Mouse (Mus musculus) CD8-positive naive resting alpha-beta T cell, adult 57 days (primary cell): Measurements from ENCODE around the gene 4933414I15Rik. TPM values are rescaled to one million over a fixed set of nuclear protein-coding genes. Genes with fewer than 3 reads are reported as not detected.

Experiments used
- total RNA-seq: library from RNA; stranded (reverse); gene quantifications from one replicate; pipeline ENCODE4 v1.2.4, GENCODE M21; 2023

The 4933414I15Rik gene
- not detected for total RNA-seq

DNA sequence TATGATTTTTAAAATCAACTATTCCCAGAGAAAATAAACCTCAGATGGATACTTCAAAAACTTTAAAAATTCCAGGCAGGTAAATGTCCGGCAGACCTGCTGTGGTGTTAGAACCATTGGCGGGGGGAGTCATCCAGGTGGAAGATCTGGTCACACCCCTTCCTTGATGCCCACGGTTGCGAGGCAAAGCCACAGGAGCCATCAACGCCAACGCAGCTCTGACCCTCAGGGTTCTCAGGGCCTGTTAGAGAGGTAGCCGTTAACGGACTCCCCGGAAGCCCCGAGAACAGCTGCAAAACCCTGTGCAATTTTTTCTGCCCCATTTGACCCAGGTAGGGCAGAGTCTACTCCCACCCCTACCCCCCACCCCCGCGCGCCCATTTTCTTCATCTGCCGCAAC is at the start of gene 4933414I15Rik:
TSS of gene 4933414I15Rik (minus strand) at position 260 of the 400 bp plus-strand sequence.

DNA sequence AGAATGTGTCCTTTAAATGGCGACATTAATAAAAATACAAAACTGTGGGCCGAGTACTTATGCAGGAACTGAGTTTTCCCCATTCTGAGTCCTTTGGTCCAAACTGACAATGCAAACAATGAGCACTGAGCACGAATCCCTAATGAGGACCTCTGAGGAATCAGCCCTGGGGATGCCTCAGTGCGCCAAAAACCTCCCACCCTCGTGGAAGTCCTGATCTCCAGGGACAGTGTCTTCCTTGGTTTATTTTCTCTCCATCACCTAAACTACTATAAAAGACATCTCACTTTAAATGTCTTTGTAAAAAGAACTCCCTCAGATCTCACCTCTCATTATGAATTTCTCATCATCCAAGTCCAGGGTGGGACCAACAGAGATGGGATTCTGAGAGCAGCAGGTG is 38.1 kb upstream of the 4933414I15Rik start, which contains the start of gene Olfr1377:
TSS of gene Olfr1377 (plus strand) at position 301 of the 400 bp plus-strand sequence.

DNA sequence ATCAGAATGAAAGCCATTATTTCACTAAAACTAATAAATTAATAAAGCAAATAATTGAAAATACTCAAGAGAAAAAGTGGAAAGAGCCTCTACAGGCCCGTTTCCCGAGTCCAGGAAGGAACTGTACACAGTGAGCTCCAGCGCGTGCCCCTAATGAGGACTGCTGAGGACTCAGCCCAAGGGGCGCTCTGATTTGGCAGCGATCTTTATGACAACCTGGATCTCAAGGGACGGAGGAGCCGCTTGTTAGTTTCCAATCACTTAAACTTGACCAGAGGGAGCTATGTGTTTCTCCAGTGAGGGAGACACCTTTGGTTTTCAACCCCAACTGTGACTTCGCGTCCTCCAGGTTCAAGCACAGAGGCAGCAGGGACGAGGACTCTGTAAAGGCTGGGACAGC is 22.7 kb upstream of the 4933414I15Rik start, which contains the start of gene Olfr1378:
TSS of gene Olfr1378 (plus strand) at position 301 of the 400 bp plus-strand sequence.

DNA sequence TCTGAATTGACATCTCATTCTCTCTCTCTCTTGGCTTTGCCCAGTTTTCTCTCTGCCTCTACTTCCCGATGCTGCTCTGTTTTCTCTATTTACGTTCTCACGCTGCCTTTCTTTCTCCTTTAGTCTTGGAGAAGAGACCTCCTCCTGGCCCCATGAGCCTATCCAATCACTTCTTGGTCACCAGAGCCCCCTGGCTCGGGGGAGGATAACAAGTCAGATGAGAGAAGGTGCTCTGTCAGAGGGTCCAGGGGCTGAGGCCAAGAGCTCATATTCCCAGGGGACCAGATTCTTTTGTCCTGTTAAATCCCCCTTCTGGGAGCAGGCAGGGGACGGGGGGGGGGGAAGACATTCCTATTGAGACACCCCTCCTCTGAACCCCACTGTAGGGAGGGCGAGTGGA is 10.1 kb upstream of the 4933414I15Rik start, which contains the start of gene Prop1:
TSS of gene Prop1 (minus strand) at position 101 of the 400 bp plus-strand sequence.

DNA sequence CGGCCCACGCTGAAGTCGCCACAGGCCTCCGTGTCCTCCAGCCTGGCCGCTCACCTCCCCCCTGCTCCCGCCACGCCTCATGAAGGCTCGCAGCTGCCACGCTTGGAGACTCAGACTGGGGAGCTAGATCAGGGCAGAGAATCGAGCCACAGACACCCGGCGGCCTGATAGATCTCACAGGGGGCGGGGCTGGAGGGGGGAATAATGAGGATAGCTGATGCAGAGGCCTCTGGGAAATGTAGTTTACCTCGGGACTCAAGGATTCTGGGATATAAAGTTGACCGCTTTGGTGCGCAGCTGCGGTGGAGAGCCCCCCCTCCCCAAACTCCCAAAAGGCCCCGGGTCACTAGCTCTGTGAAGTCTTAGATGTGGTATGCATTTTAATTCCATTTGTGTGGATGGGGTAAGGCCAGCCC is 12.1 kb downstream of the 4933414I15Rik start, which contains the start of gene Zfp354b:
TSS of gene Zfp354b (minus strand) at position 183 of the 416 bp plus-strand sequence.

DNA sequence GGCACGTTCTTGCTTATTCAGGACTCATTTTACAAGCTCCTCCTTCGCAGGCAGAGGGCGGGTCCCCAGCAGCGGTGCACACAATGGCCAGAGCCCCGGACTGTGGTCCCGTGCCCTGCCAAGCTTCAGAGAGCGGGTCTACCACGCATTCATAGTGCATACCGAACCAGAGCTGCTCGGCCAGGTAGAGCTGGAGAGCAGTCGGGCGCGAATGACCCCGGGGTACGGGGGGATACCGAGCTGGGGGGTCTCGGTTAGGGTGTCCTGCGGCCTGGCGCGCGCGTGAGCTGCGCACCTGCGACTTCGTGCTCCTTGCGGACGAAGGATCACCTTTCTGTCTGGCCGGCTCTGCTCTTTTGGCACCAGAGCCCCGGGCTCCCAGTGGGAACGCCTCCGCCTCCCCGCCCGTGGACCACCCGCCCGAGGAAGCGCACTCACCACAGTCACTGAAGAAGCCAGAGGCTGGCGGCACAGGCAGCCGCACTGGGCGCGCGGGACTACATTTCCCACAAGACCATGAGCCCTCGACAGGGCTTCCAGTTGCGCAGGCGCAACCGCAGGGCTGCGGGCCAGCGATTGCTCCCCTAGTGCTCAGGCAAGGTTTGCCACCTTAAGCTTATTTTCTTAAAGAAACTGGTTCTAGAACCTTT is 27.8 kb downstream of the 4933414I15Rik start, which contains the start of gene Zfp2:
TSS of gene Zfp2 (minus strand) at position 495 of the 650 bp plus-strand sequence.

Other genes starting within 250 kb of the 4933414I15Rik start
- 17.9 TPM for gene Zfp354c, start 116.0 kb downstream of the 4933414I15Rik start, total RNA-seq
- 0.21 TPM for gene Zfp879, start 102.2 kb downstream of the 4933414I15Rik start, total RNA-seq
- 17.9 TPM for gene Grm6, start 93.1 kb downstream of the 4933414I15Rik start, total RNA-seq
- not detected for gene Zfp454, start 56.1 kb downstream of the 4933414I15Rik start, total RNA-seq
- 3.3 TPM for gene Zfp2, start 27.6 kb downstream of the 4933414I15Rik start, total RNA-seq
- not detected for gene Zfp354b, start 12.1 kb downstream of the 4933414I15Rik start, total RNA-seq
- not detected for gene Prop1, start 10.0 kb upstream of the 4933414I15Rik start, total RNA-seq
- gene Olfr1378, start 22.8 kb upstream of the 4933414I15Rik start, total RNA-seq = not detected
- not detected for gene Olfr1377, start 38.2 kb upstream of the 4933414I15Rik start, total RNA-seq
- gene Olfr51, start 59.8 kb upstream of the 4933414I15Rik start, total RNA-seq = not detected
- not detected for gene Olfr54, start 70.5 kb upstream of the 4933414I15Rik start, total RNA-seq
- not detected for gene Olfr1375, start 104.3 kb upstream of the 4933414I15Rik start, total RNA-seq
- gene Zfp354a, start 115.5 kb upstream of the 4933414I15Rik start, total RNA-seq = not detected